Mouse (Mus musculus) kidney, postnatal 36 days (tissue): ENCODE measurements around the gene Sgcd.

Experiments used
- DNase-seq, 2 experiments: peaks; one replicate each; pipeline ENCODE4 v3.0.0; 2021 to 2022; ENCODE audit warnings: mixed read lengths in 2 of 2

The Sgcd gene

DNA sequence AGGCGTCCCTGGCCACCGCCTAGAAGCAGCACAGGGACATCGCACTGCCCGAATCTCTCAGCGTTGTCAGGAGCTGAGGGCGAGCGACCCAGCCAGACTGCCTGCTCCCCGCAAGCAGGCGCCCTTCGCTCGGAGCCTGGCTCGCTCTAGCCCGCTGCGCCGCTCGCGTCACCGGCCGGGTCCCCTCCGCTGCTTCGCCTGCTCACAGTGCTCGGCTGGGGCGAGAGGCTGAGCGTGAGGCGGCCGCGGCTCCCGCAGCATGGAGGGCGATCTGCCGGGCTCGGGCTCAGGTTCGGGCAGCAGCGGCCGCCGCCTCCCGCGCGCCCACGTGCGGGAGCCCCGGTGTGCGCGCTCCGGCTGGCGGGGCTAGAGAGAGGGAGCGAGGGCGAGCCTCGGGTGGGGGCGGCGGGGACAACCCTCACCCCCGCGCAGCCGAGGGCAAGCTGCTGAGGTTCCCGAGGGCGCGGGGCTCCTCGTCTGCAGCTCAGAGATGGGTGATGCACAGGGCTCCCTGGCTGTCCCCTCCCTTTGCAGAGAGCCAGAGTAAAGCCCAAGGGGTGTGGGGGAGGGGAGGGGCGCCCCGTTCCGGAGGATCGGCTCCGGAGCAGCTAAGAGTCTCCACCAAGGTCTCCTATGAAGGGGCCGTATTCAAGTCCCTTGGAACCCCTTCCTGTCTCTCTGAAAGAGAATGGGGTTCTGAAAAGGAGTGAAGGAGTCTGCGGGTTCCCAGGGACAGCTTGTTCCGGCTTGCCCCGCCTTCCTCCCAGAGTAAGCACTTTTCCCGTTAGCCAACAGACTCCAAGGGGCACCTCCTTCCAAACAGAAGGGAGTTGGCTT lies at the start of gene Sgcd:
TSS of gene Sgcd (minus strand) at position 273 of the 837 bp plus-strand sequence.
- DNase-seq: peak in 1 of 2 experiments; percentile 52

DNA sequence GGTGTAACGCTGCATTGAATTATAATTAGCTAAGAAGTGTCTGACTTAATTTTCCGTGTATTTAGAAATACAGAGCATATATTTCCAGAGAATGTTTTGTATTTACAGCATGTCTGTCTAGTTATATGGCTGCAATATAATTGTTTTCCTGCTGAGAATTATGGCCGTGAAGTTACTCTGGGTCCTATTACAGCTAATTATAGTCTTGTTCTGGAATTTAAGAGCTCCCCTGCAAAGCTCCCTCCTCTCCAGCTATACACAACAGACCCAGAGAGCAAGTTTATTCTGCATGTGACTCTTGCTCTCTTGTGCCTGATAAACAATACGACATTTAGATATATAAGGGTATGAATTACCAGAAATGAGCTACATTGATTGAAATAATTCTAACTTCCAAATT lies 49.3 kb upstream of the Sgcd start:
- no peak for DNase-seq

GRCm38 (mm10) chr11:48012836-48013235 lies 24.1 kb upstream of the Sgcd start:
- peak in 1 of 2 experiments; percentile 2 for DNase-seq

GRCm38 (mm10) chr11:47988333-47988696 lies 454 bp downstream of the Sgcd start:
- peak in 1 of 2 experiments; percentile 9 for DNase-seq

GRCm38 (mm10) chr11:47987893-47988267 lies 889 bp downstream of the Sgcd start:
- no peak for DNase-seq

GRCm38 (mm10) chr11:47987251-47987892 lies 1.4 kb downstream of the Sgcd start:
- DNase-seq: no peak

DNA sequence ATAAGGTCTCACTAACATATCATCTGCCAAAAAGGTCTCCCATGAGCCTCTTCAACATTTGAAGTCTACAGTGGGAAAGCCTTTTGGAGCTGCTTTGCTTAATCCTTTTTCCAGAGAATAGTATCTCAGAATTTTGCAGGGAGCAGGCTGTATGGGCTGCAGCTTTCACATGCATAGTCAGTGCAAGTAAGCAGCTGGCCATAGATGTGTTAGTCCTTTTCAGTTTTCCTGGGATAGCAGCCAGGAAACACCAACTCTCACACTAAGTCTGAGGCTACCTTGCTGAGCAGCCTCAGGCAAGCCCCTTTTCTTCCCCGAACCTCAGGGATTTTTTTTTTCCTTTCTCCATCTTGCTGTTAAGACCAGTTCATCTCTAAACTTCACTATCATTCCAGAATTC lies 6.6 kb downstream of the Sgcd start:
- no peak for DNase-seq

DNA sequence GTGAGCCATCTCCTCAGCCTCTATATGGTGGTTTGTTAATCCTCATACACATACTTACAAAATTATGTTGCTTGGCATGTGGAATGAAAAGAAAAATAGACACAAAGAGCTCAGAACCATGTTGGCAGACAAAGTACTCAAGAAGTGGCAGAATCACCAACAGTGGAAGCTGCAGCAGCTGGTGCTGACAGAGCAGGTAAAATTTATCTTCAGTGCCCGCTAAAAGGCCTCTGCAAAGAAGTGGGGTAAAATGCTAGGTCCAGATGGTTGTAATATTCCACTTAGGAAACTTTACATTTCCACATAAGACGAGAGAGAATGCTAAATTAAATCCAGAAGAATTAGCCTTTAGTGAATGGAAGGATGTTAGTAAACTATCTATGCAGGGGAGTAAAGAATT lies 7.7 kb downstream of the Sgcd start:
- no peak for DNase-seq

GRCm38 (mm10) chr11:47953291-47953690 lies 35.5 kb downstream of the Sgcd start:
- no peak for DNase-seq

DNA sequence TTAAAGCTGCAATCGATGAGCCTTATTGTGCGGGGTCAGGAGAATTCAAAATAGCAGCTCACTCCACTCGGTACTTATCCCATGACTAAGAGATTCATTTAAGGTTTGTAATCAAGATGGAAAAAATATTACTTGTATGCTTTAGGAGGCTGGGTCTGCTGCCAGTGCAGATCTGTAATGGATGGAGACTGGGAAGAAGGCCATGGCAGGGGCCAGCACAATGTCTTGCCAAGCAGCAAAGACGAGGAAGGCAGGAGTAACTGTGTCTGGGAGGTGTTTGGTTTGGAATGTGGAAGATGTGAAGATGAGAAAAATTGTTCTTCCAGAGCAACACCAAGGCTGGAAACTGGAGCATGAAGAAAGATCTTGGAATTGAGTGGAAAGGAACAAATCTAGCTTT lies 36.4 kb downstream of the Sgcd start:
- no peak for DNase-seq

DNA sequence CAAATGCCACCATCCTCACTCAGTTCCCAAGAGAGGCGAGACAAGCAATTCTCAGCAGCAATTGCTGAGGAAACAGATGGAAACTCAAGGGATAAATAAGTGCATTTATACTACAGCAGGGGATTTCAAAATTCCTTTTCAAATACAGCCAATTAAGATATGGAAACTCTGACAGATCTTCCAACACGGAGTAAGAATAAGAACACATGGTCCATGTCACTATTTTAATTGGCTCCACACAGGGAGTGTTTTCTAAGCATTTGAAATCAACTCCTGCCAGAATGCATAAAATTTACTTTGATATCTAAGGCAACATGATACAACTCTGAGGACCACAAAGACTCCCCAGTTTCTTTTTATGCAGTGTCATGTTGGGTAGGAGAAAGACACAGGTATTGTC lies 49.0 kb downstream of the Sgcd start:
- DNase-seq: no peak

- no peak for DNase-seq
Observed at GRCm38 (mm10) chr11:47917616-47918015, 71.2 kb downstream of the Sgcd start.

DNA sequence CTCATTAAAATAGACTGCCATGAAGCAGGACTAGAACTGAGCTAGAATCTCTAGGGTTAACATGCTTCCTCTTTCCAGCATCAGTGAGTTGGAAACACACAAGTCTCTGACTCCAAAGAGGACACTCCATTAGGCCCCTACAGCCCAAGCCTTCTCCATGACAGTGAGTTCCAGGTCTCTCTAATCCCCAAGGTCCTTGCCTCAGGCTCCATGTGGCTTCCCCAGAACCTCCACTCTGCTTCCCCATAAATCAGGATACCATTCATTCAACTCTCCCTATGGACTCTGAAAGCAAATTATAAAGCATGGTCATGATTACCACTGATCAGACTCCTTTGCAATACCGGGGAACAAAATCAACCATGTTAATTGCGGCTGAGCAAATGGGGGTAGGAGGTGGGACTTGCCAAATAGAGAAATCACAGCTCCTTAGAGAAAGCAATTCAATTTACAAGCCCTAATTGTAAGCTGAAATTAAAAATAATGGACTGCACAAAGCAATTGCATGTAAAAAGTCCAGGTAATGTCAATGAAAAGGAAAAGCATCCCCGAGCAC lies 97.1 kb downstream of the Sgcd start:
- DNase-seq: no peak

DNA sequence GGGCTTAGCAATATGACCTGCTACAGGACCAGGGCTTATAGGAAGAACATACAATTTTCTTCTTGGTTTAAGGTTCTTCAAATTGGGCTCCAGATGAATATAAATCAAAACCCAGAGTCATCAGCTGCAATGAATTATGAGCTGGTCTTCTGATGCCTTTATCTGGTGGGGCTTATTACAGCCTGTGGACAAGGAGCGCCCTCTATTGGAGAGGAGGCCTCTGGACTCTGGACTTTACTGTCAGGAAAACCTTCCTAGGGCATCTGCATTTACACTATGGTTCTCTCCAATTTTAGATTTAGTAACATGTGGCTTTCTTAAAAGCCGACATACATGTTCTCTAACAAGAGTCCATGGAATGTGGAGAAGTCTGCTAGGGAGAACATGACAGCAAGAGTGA lies 98.5 kb downstream of the Sgcd start:
- peak; percentile 15 to 70 for DNase-seq

GRCm38 (mm10) chr11:47885310-47885709 lies 103.5 kb downstream of the Sgcd start:
- DNase-seq: no peak

- no peak for DNase-seq
Observed at GRCm38 (mm10) chr11:47883545-47883944, 105.2 kb downstream of the Sgcd start.

- no peak for DNase-seq
Observed at GRCm38 (mm10) chr11:47876633-47877170, 112.1 kb downstream of the Sgcd start.

GRCm38 (mm10) chr11:47845894-47846293 lies 142.9 kb downstream of the Sgcd start:
- DNase-seq: no peak

GRCm38 (mm10) chr11:47833283-47833682 lies 155.5 kb downstream of the Sgcd start:
- DNase-seq: peak in 1 of 2 experiments; percentile 18

DNA sequence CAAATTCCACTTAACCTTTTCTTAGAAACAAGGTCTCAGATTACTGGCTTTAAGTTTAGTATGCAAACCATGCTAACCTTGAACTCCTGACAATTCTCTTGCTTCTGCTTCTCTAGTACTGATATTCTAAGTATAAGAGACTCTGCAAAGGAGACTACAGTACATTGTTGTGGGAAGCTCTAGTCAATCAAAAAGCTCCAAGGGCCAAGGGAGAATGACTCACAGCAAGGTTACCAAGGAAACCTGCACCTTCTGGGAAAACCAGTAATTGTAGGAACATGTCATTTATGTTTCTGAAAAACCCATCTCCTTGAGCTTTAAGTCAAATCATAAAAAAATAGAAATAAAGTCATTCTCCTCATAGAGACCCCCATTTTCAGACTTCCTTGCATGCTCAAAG lies 178.5 kb downstream of the Sgcd start:
- no peak for DNase-seq

DNA sequence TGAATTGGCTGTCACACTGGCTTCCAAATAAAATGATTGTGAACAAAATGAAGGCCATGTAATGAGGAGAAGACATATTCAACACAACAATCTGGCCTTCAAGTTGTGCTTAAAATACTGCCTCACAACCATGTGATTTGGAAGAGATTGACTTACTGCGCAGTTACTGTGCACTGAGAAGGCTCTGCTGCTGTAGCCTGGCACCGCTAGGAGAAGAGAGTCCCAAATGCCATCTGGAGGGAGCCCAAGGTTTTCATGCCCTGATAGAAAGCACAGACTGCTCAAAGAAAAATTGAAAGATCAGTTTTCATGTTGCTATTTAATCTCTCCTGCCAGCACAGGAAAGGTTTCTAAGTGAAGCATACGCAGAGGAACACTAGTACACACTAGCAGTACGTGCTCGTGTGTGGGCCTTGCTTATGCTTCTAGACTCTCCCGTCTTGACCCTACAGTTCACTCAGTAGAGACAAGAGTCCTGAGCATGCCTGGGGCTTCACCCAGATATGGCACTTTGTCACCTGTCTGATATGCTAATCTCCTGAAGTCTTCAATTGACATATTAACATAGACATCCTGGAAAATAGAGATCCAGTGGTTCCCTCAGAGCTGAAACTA lies 184.6 kb downstream of the Sgcd start:
- no peak for DNase-seq

DNA sequence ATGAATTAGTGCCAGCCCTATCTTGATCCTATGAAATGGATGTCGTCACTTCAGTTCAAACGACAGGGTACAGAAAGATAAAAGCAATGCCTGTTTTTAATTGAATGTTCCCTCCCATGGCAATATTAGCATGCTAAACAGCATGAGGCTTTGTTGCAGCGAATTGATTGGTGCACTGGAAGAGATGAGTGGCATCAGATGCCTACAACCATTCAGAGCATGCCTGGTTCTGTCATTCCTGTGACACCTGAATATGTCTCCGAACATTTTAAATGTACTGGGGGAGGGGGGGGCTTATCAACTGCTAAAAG lies 210.9 kb downstream of the Sgcd start:
- DNase-seq: no peak

- no peak for DNase-seq
Observed at GRCm38 (mm10) chr11:47777226-47777915, 211.4 kb downstream of the Sgcd start.
